Mouse (Mus musculus) forebrain, embryonic 13.5 days (tissue): ENCODE measurements around the gene Arl4c. TPM values are rescaled to one million over a fixed set of nuclear protein-coding genes. Genes with fewer than 3 reads are reported as not detected.
A peak's percentile ranks its signal among the peaks of the same experiment; 100 is the strongest.

Experiments used
- ATAC-seq: fragments of 200-750 bp; cut with Nextera tagmentation; 2 replicates; pipeline ENCODE4 v1.8.0; 2017
- H3K27ac ChIP-seq: fragments of 300-500 bp; sonication (generic); 2 replicates; pipeline ENCODE4 v1.5.1; 2015; ENCODE audit warnings: inconsistent platforms, mild to moderate bottlenecking, moderate library complexity
- H3K27me3 ChIP-seq: fragments of 300-500 bp; sonication (generic); 2 replicates; pipeline ENCODE4 v1.6.1; 2015; ENCODE audit warnings: mild to moderate bottlenecking, inconsistent platforms
- H3K36me3 ChIP-seq: fragments of 300-500 bp; sonication (generic); 2 replicates; pipeline ENCODE4 v1.6.1; 2015; ENCODE audit warnings: mild to moderate bottlenecking, inconsistent platforms; ENCODE audit not compliant: poor library complexity, severe bottlenecking
- H3K4me1 ChIP-seq: fragments of 300-500 bp; sonication (generic); 2 replicates; pipeline ENCODE4 v1.6.1; 2015; ENCODE audit warnings: inconsistent platforms
- H3K4me2 ChIP-seq: fragments of 300-500 bp; sonication (generic); 2 replicates; pipeline ENCODE4 v1.6.1; 2015; ENCODE audit warnings: inconsistent platforms, mild to moderate bottlenecking, moderate library complexity
- H3K4me3 ChIP-seq: fragments of 300-500 bp; sonication (generic); 2 replicates; pipeline ENCODE4 v1.5.1; 2015; ENCODE audit warnings: mild to moderate bottlenecking, inconsistent platforms
- H3K9ac ChIP-seq: fragments of 300-500 bp; sonication (generic); 2 replicates; pipeline ENCODE4 v1.6.1; 2015; ENCODE audit warnings: mild to moderate bottlenecking, inconsistent platforms
- H3K9me3 ChIP-seq: fragments of 300-500 bp; sonication (generic); replicated peaks from 2 replicates; pipeline ENCODE4 v1.6.1; 2016; ENCODE audit warnings: inconsistent platforms
- WGBS: fragments of 180-500 bp; shearing (Covaris S2); methylation state at CpG from one replicate; pipeline ENCODE4 v1.1.7; 2015; 5-methylcytosine and 5-hydroxymethylcytosine counted together
- polyA plus RNA-seq: library from polyadenylated mRNA; unstranded; fragments of >200 nt; fragmentation: Nextera tagmentation; extraction: Ambion mirVana; gene quantifications from 2 replicates; pipeline ENCODE4 v1.2.1, GENCODE M21; 2015

Gene Arl4c
- polyA plus RNA-seq, 1 experiment from 2014 or later, result 25.3 TPM

- peak overlapping the region; percentile 95 for H3K4me3 ChIP-seq
- WGBS, result 2% methylated on average over 25 of the region's 25 CpGs
- H3K9ac ChIP-seq, result peak overlapping the region; percentile 99
- H3K4me1 ChIP-seq, result peaks cover 30% of the 10 kb centered on the region
- peaks cover 16% of the 10 kb centered on the region for H3K36me3 ChIP-seq
- H3K27me3 ChIP-seq, result peaks cover 4% of the 10 kb centered on the region; the same call in 1 of the 2 replicates
- peak overlapping the region; percentile 75 for H3K4me2 ChIP-seq
- ATAC-seq, result 0 out of 2 replicates have a peak, but pooled peaks have one; percentile 6
- no peaks in the 10 kb centered on the region for H3K9me3 ChIP-seq
- H3K27ac ChIP-seq, result peak overlapping the region; percentile 98
These were observed 1.9 kb downstream of the Arl4c start for GRCm38 (mm10) chr1:88699856-88700791.

GRCm38 (mm10) chr1:88699401-88699800, 2.6 kb downstream of the Arl4c start:
- H3K27ac ChIP-seq, result peak overlapping the region; percentile 98
- H3K36me3 ChIP-seq, result peaks cover 18% of the 10 kb centered on the region
- peak overlapping the region; percentile 95 for H3K4me3 ChIP-seq
- H3K9me3 ChIP-seq, result no peaks in the 10 kb centered on the region
- H3K27me3 ChIP-seq, result peaks cover 4% of the 10 kb centered on the region; the same call in 1 of the 2 replicates
- H3K9ac ChIP-seq, result peak overlapping the region; percentile 99
- ATAC-seq, result no peak
- peaks cover 30% of the 10 kb centered on the region for H3K4me1 ChIP-seq
- H3K4me2 ChIP-seq, result peak overlapping the region; percentile 75
- 3% methylated on average over 5 of the region's 5 CpGs for WGBS

- no peak for ATAC-seq
- peaks cover 30% of the 10 kb centered on the region for H3K4me1 ChIP-seq
- peak overlapping the region; percentile 95 for H3K4me3 ChIP-seq
- H3K9ac ChIP-seq, result peak overlapping the region; percentile 99
- peaks cover 3% of the 10 kb centered on the region; the same call in 1 of the 2 replicates for H3K27me3 ChIP-seq
- 2% methylated on average over 5 of the region's 5 CpGs for WGBS
- peak overlapping the region; percentile 75 for H3K4me2 ChIP-seq
- H3K36me3 ChIP-seq, result peaks cover 23% of the 10 kb centered on the region
- peak overlapping the region; percentile 98; the same call in 1 of the 2 replicates for H3K27ac ChIP-seq
- H3K9me3 ChIP-seq, result no peaks in the 10 kb centered on the region
These were observed 3.1 kb downstream of the Arl4c start for GRCm38 (mm10) chr1:88698926-88699325.

GRCm38 (mm10) chr1:88698131-88698530, 3.9 kb downstream of the Arl4c start:
- ATAC-seq, result no peak
- Histone ChIP-seq H3K9ac (peak overlapping the region; percentile 99; the same call in 1 of the 2 replicates), H3K4me1 (peaks cover 30% of the 10 kb centered on the region), H3K4me3 (peak overlapping the region; percentile 95), H3K9me3 (no peaks in the 10 kb centered on the region), H3K27me3 (no peaks in the 10 kb centered on the region), H3K36me3 (peaks cover 24% of the 10 kb centered on the region), H3K27ac (no peak overlapping the region), H3K4me2 (peak overlapping the region; percentile 75)
- 89% methylated on average over 6 of the region's 6 CpGs for WGBS

- no peak overlapping the region for H3K4me3 ChIP-seq
- WGBS, result 32% methylated on average over 4 of the region's 4 CpGs
- no peak overlapping the region for H3K4me2 ChIP-seq
- no peak overlapping the region for H3K9ac ChIP-seq
- H3K27me3 ChIP-seq, result no peaks in the 10 kb centered on the region
- ATAC-seq, result peak; percentile 34; the same call in 1 of the 2 replicates
- peaks cover 24% of the 10 kb centered on the region for H3K4me1 ChIP-seq
- no peak overlapping the region for H3K27ac ChIP-seq
- H3K9me3 ChIP-seq, result no peaks in the 10 kb centered on the region
- H3K36me3 ChIP-seq, result peaks cover 24% of the 10 kb centered on the region
These were observed 5.6 kb downstream of the Arl4c start for GRCm38 (mm10) chr1:88696408-88696807.

- H3K9ac ChIP-seq, result no peak overlapping the region
- no peak overlapping the region for H3K4me3 ChIP-seq
- no peak overlapping the region for H3K27ac ChIP-seq
- peaks cover 24% of the 10 kb centered on the region for H3K36me3 ChIP-seq
- H3K27me3 ChIP-seq, result no peaks in the 10 kb centered on the region
- 91% methylated on average over 10 of the region's 10 CpGs for WGBS
- H3K9me3 ChIP-seq, result no peaks in the 10 kb centered on the region
- H3K4me2 ChIP-seq, result no peak overlapping the region
- H3K4me1 ChIP-seq, result peaks cover 24% of the 10 kb centered on the region
- no peak for ATAC-seq
These were observed 7.7 kb downstream of the Arl4c start for GRCm38 (mm10) chr1:88694353-88694752.

- Histone ChIP-seq H3K4me2 (no peak overlapping the region), H3K4me3 (no peak overlapping the region), H3K27ac (no peak overlapping the region), H3K36me3 (peaks cover 18% of the 10 kb centered on the region), H3K9me3 (no peaks in the 10 kb centered on the region), H3K27me3 (no peaks in the 10 kb centered on the region), H3K9ac (no peak overlapping the region), H3K4me1 (peaks cover 6% of the 10 kb centered on the region)
- ATAC-seq, result no peak
- WGBS, result 85% methylated on average over 2 of the region's 2 CpGs
These were observed 9.7 kb downstream of the Arl4c start for GRCm38 (mm10) chr1:88692293-88692827.

GRCm38 (mm10) chr1:88690601-88691000, 11.4 kb downstream of the Arl4c start:
- Histone ChIP-seq H3K4me1 (no peaks in the 10 kb centered on the region), H3K9me3 (no peaks in the 10 kb centered on the region), H3K36me3 (0 out of 2 replicates have a peak, but pooled peaks cover 8% of the 10 kb centered on the region), H3K27me3 (no peaks in the 10 kb centered on the region), H3K4me3 (no peak overlapping the region), H3K4me2 (no peak overlapping the region), H3K9ac (no peak overlapping the region), H3K27ac (no peak overlapping the region)
- no peak for ATAC-seq
- WGBS, result 90% methylated on average over 6 of the region's 6 CpGs

- Histone ChIP-seq H3K4me2 (no peak overlapping the region), H3K9me3 (no peaks in the 10 kb centered on the region), H3K4me1 (no peaks in the 10 kb centered on the region; the same call in 1 of the 2 replicates), H3K36me3 (no peaks in the 10 kb centered on the region), H3K27ac (no peak overlapping the region), H3K9ac (no peak overlapping the region), H3K27me3 (no peaks in the 10 kb centered on the region), H3K4me3 (no peak overlapping the region)
- 100% methylated on average over 1 of the region's 1 CpGs for WGBS
- no peak for ATAC-seq
These were observed 17.3 kb downstream of the Arl4c start for GRCm38 (mm10) chr1:88684765-88685164.

GRCm38 (mm10) chr1:88681596-88681995, 20.4 kb downstream of the Arl4c start:
- Histone ChIP-seq H3K4me1 (no peaks in the 10 kb centered on the region; the same call in 1 of the 2 replicates), H3K27ac (no peak overlapping the region), H3K36me3 (no peaks in the 10 kb centered on the region), H3K4me3 (no peak overlapping the region), H3K9me3 (no peaks in the 10 kb centered on the region), H3K4me2 (no peak overlapping the region), H3K9ac (no peak overlapping the region), H3K27me3 (no peaks in the 10 kb centered on the region)
- whole genome bisulfite sequencing, result 90% methylated on average over 4 of the region's 4 CpGs
- ATAC-seq, result no peak

GRCm38 (mm10) chr1:88680804-88681203, 21.2 kb downstream of the Arl4c start:
- H3K27me3 ChIP-seq, result no peaks in the 10 kb centered on the region
- H3K4me2 ChIP-seq, result no peak overlapping the region
- no peak overlapping the region for H3K4me3 ChIP-seq
- no peaks in the 10 kb centered on the region for H3K36me3 ChIP-seq
- no peaks in the 10 kb centered on the region for H3K9me3 ChIP-seq
- H3K9ac ChIP-seq, result no peak overlapping the region
- ATAC-seq, result no peak
- WGBS, result 83% methylated on average over 3 of the region's 3 CpGs
- H3K27ac ChIP-seq, result no peak overlapping the region
- H3K4me1 ChIP-seq, result no peaks in the 10 kb centered on the region; the same call in 1 of the 2 replicates

- WGBS, result 51% methylated on average over 3 of the region's 3 CpGs
- Histone ChIP-seq H3K27me3 (no peaks in the 10 kb centered on the region), H3K9ac (no peak overlapping the region), H3K27ac (no peak overlapping the region), H3K4me1 (no peaks in the 10 kb centered on the region; the same call in 1 of the 2 replicates), H3K36me3 (no peaks in the 10 kb centered on the region), H3K9me3 (no peaks in the 10 kb centered on the region), H3K4me3 (no peak overlapping the region), H3K4me2 (no peak overlapping the region)
- ATAC-seq, result no peak
These were observed 23.7 kb downstream of the Arl4c start for GRCm38 (mm10) chr1:88678231-88678739.
